ENCODE assay signal across 27 mouse cellular contexts in the genomic region with DNA sequence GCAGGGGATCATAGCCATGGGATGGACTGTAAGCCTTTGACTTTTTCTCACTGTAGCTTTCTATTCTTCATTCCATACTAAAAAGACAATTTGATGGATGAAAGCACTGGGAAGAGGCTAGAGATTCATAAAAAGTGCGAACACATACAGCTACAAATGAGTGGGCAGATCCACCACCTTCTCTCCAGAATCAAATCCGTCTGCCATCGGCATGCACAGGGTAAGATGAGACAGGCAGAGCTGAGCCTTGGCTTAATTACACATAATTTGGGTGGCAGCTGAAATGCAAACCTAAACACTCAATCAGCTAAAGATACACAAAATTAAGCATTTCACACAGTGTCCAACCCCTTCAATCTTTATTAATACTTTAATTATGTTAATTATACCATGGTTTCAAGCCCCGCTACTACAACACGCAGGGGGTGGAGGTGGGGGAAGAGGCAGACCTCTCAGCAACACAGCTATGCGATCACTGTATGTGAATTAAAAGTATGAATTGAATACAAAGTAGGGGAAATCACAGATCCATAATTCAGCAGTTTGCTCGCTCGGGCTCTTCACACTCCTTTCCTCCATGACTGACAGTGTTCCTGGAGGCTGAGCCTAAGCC.
DNase-seq lines count a peak whose midpoint lies in the region; ATAC-seq lines count a peak whose summit lies in the region.
"Had no signal": no experiment of that assay in that cellular context is flagged by ENCODE, and none has a peak within 500 bp of the region (broad histone marks: within the 10 kb centered on the region; RNA-seq: fewer than 3 reads in every experiment).

No protein-coding gene starts in this region.

- ATAC-seq in forebrain, embryonic 15.5 days (replicated peaks) = 0 out of 2 replicates have a peak, but pooled peaks have one; percentile 29
- ATAC-seq: hindbrain, postnatal 0 days; intestine, embryonic 15.5 days; midbrain, embryonic 15.5 days; Patski had no signal

- intact Hi-C loops in left cerebral cortex, postnatal 25 days (cut with DNase I) = no loop called here
- intact Hi-C loops in left cerebral cortex, postnatal 10 days (cut with DNase I) = no loop called here
- intact Hi-C loops in heart, postnatal 25 days (cut with DNase I) = no loop called here

- H3K27ac ChIP-seq in forebrain, embryonic 15.5 days (replicated peaks) = no peak overlapping the region
- no peak overlapping the region for H3K27ac ChIP-seq in forebrain, embryonic 10.5 days
- H3K27ac ChIP-seq: embryonic facial prominence, embryonic 12.5 days; hindbrain, embryonic 12.5 days; hindbrain, postnatal 0 days; intestine, embryonic 15.5 days; liver, embryonic 14.5 days; midbrain, embryonic 15.5 days had no signal

- no peak overlapping the region for H3K9ac ChIP-seq in forebrain, embryonic 15.5 days (replicated peaks)
- H3K9ac ChIP-seq: embryonic facial prominence, embryonic 12.5 days; hindbrain, embryonic 12.5 days; intestine, embryonic 15.5 days; liver, embryonic 14.5 days; midbrain, embryonic 15.5 days had no signal

- H3K36me3 ChIP-seq in forebrain, embryonic 15.5 days = no peaks in the 10 kb centered on the region
- no peaks in the 10 kb centered on the region for H3K36me3 ChIP-seq in forebrain, embryonic 10.5 days (replicated peaks)
- H3K36me3 ChIP-seq: embryonic facial prominence, embryonic 12.5 days; hindbrain, embryonic 12.5 days; intestine, embryonic 15.5 days; midbrain, embryonic 15.5 days had no signal

- H3K4me3 ChIP-seq in forebrain, embryonic 15.5 days = no peak overlapping the region
- no peak overlapping the region for H3K4me3 ChIP-seq in forebrain, embryonic 10.5 days
- H3K4me3 ChIP-seq: embryonic facial prominence, embryonic 12.5 days; hindbrain, embryonic 12.5 days; intestine, embryonic 15.5 days; midbrain, embryonic 15.5 days had no signal

- H3K27me3 ChIP-seq in forebrain, embryonic 15.5 days = peaks cover 45% of the 10 kb centered on the region
- peaks cover 35% of the 10 kb centered on the region; the same call in 1 of the 2 replicates for H3K27me3 ChIP-seq in forebrain, embryonic 10.5 days (ENCODE audit: poor library complexity, severe bottlenecking)
- H3K27me3 ChIP-seq: embryonic facial prominence, embryonic 12.5 days; hindbrain, embryonic 12.5 days; intestine, embryonic 15.5 days; midbrain, embryonic 15.5 days; Patski had no signal

- DNase-seq in forebrain, embryonic 10.5 days (ENCODE audit: extremely low spot score, low spot score) = no peak
- peak; percentile 4 to 23 for DNase-seq in left cerebral cortex, postnatal 25 days (ENCODE audit: low spot score in 2 of 2)
- no peak for DNase-seq in left cerebral cortex, postnatal 10 days (ENCODE audit: extremely low spot score in 1 of 2, low spot score in 2 of 2)
- peak; percentile 10 to 16 for DNase-seq in layer of hippocampus, adult 8-10 months (ENCODE audit: low spot score in 2 of 2)
- no peak for DNase-seq in heart, postnatal 25 days (ENCODE audit: low spot score)
- DNase-seq in retina, embryonic 14.5 days (ENCODE audit: low spot score) = no peak
- DNase-seq: adrenal gland, postnatal 10 days; cerebellum, adult 11-12 months; cerebellum, adult 9-11 months; embryo, embryonic 11 days; gastrocnemius, postnatal 14 days; heart, postnatal 14 days; kidney, adult 8-10 months; kidney, postnatal 10 days; liver; lung, adult 2 months; lung, postnatal 10 days; thymus, adult 2 months; thymus, postnatal 36 days had no signal

- no peaks in the 10 kb centered on the region for H3K4me1 ChIP-seq in forebrain, embryonic 15.5 days
- no peaks in the 10 kb centered on the region for H3K4me1 ChIP-seq in forebrain, embryonic 10.5 days
- H3K4me1 ChIP-seq: embryonic facial prominence, embryonic 12.5 days; hindbrain, embryonic 12.5 days; intestine, embryonic 15.5 days; midbrain, embryonic 15.5 days had no signal

- no peak overlapping the region for H3K4me2 ChIP-seq in forebrain, embryonic 15.5 days (replicated peaks)
- H3K4me2 ChIP-seq: embryonic facial prominence, embryonic 12.5 days; hindbrain, embryonic 12.5 days; intestine, embryonic 15.5 days; midbrain, embryonic 15.5 days had no signal

- H3K9me3 ChIP-seq in forebrain, embryonic 15.5 days = no peaks in the 10 kb centered on the region
- H3K9me3 ChIP-seq in forebrain, embryonic 10.5 days = no peaks in the 10 kb centered on the region
- H3K9me3 ChIP-seq: embryonic facial prominence, embryonic 12.5 days; hindbrain, embryonic 12.5 days; intestine, embryonic 15.5 days; midbrain, embryonic 15.5 days had no signal

- 58% methylated on average over 8 of the region's 8 CpGs for whole genome bisulfite sequencing in forebrain, embryonic 15.5 days
- WGBS in forebrain, embryonic 10.5 days = 91% methylated on average over 8 of the region's 8 CpGs

Comparison
In these comparisons a context has a peak if more than half of its experiments do, and no peak if none do; other contexts are left out.
1. DNase-seq: peak in left cerebral cortex, postnatal 25 days (2 of 2) and layer of hippocampus, adult 8-10 months (2 of 2); none in forebrain, embryonic 10.5 days (single experiment), left cerebral cortex, postnatal 10 days (0 of 2), heart, postnatal 25 days (single experiment) and retina, embryonic 14.5 days (single experiment).